22 mouse cellular contexts compared by ENCODE assay signal in the genomic region with DNA sequence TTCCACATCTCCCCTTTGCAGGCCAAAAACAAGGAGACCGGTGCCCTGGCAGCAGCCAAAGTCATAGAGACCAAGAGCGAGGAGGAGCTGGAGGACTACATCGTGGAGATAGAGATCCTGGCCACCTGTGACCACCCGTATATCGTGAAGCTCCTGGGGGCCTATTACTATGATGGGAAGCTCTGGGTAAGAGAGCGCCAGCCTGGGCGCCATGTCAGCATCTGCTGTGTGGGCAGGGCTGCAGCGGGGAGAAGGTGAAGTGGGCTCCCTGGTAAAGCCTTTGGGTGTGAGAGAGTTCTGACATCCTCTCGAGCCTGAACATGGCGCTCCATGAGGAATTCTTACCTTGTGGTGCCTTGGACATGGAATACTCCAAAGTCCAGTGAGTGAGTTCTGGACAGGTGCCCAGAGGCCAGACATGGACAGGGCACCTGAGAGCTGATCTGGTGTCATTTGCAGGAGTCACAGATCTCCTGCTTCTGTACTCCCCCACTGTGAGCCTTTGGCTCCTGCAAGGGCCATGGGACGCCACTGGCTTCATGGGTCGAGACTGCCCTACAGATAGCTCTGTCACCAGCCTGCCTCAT. TPM values are rescaled to one million over a fixed set of nuclear protein-coding genes. Genes with fewer than 3 reads are reported as not detected.
DNase-seq lines count a peak whose midpoint lies in the region; ATAC-seq and TF ChIP-seq lines count a peak whose summit lies in the region.
"Had no signal": no experiment of that assay in that cellular context is flagged by ENCODE, and none has a peak within 500 bp of the region (broad histone marks: within the 10 kb centered on the region; RNA-seq: fewer than 3 reads in every experiment).

No protein-coding gene starts in this region.

- no peak for TF ChIP-seq EP300 in heart, adult 2 months (IDR thresholded peaks at IDR 0.05; ENCODE audit: insufficient read depth, low read depth, low read length)

- no peaks in the 10 kb centered on the region for H3K9me3 ChIP-seq in midbrain, embryonic 10.5 days (replicated peaks)
- no peaks in the 10 kb centered on the region for H3K9me3 ChIP-seq in midbrain, embryonic 13.5 days
- H3K9me3 ChIP-seq in forebrain, embryonic 10.5 days = no peaks in the 10 kb centered on the region
- H3K9me3 ChIP-seq: embryonic facial prominence, embryonic 13.5 days; heart, embryonic 15.5 days; hindbrain, embryonic 12.5 days; kidney, embryonic 15.5 days; limb, embryonic 12.5 days had no signal

- no peak for DNase-seq in heart, adult 2 months
- no peak for DNase-seq in heart, postnatal 10 days
- no peak for DNase-seq in midbrain, embryonic 10.5 days (ENCODE audit: low spot score)
- DNase-seq in left cerebral cortex, adult 11 months (ENCODE audit: low spot score) = no peak
- DNase-seq in forebrain, embryonic 10.5 days (ENCODE audit: extremely low spot score, low spot score) = no peak
- DNase-seq: adrenal gland, adult 2 months; cerebellum, postnatal 10 days; gastrocnemius, adult 2 months; heart, adult 18-20 months; lung, adult 2 months; right cerebral cortex, adult 18-20 months had no signal

- no peak for TF ChIP-seq POLR2A in heart, adult 2 months (IDR thresholded peaks at IDR 0.05; ENCODE audit: insufficient read depth, low read depth, low read length)
- no peak for TF ChIP-seq POLR2A in bone marrow, adult 2 months (IDR thresholded peaks at IDR 0.05; ENCODE audit: borderline replicate concordance, control insufficient read depth, low read depth, low read length)

- no peak for ATAC-seq in midbrain, embryonic 13.5 days
- ATAC-seq: forebrain, embryonic 16.5 days had no signal

- peak overlapping the region; percentile 49 for H3K27ac ChIP-seq in heart, adult 2 months
- 0 out of 2 replicates have a peak overlapping the region, but pooled peaks have one; percentile 4 for H3K27ac ChIP-seq in midbrain, embryonic 10.5 days (replicated peaks)
- no peak overlapping the region for H3K27ac ChIP-seq in midbrain, embryonic 13.5 days
- H3K27ac ChIP-seq in bone marrow, adult 2 months (ENCODE audit: control insufficient read depth, insufficient read depth, low read depth, low read length, poor library complexity) = peak overlapping the region; percentile 20
- H3K27ac ChIP-seq in macrophage = peak overlapping the region; percentile 54
- no peak overlapping the region for H3K27ac ChIP-seq in forebrain, embryonic 10.5 days
- H3K27ac ChIP-seq: embryonic facial prominence, embryonic 13.5 days; heart, embryonic 15.5 days; hindbrain, embryonic 12.5 days; kidney, embryonic 15.5 days; limb, embryonic 12.5 days had no signal

- H3K4me1 ChIP-seq in heart, adult 2 months (ENCODE audit: control insufficient read depth, insufficient read depth, low read length) = peaks cover 36% of the 10 kb centered on the region
- peaks cover 28% of the 10 kb centered on the region for H3K4me1 ChIP-seq in midbrain, embryonic 10.5 days
- H3K4me1 ChIP-seq in midbrain, embryonic 13.5 days (replicated peaks) = peaks cover 25% of the 10 kb centered on the region
- peaks cover 22% of the 10 kb centered on the region for H3K4me1 ChIP-seq in bone marrow, adult 2 months (ENCODE audit: control insufficient read depth, insufficient read depth, low read length)
- H3K4me1 ChIP-seq in forebrain, embryonic 10.5 days = peaks cover 38% of the 10 kb centered on the region

- H3K79me2 ChIP-seq in heart, adult 2 months (replicated peaks; ENCODE audit: control insufficient read depth, insufficient read depth, low read length) = no peaks in the 10 kb centered on the region
- peaks cover 70% of the 10 kb centered on the region for H3K79me2 ChIP-seq in macrophage (ENCODE audit: inconsistent target)

- no peaks in the 10 kb centered on the region for H3K36me3 ChIP-seq in heart, adult 2 months (ENCODE audit: control insufficient read depth, insufficient read depth, low read length)
- H3K36me3 ChIP-seq in midbrain, embryonic 10.5 days = no peaks in the 10 kb centered on the region
- H3K36me3 ChIP-seq in midbrain, embryonic 13.5 days = no peaks in the 10 kb centered on the region
- H3K36me3 ChIP-seq in macrophage (ENCODE audit: inconsistent target) = no peaks in the 10 kb centered on the region
- no peaks in the 10 kb centered on the region for H3K36me3 ChIP-seq in forebrain, embryonic 10.5 days (replicated peaks)
- H3K36me3 ChIP-seq: embryonic facial prominence, embryonic 13.5 days; heart, embryonic 15.5 days; hindbrain, embryonic 12.5 days; kidney, embryonic 15.5 days; limb, embryonic 12.5 days had no signal

- H3K4me3 ChIP-seq in heart, adult 2 months = no peak overlapping the region
- H3K4me3 ChIP-seq in midbrain, embryonic 10.5 days = no peak overlapping the region
- no peak overlapping the region for H3K4me3 ChIP-seq in midbrain, embryonic 13.5 days (replicated peaks)
- H3K4me3 ChIP-seq in bone marrow, adult 2 months (replicated peaks; ENCODE audit: control insufficient read depth, low read depth, low read length) = no peak overlapping the region
- H3K4me3 ChIP-seq in macrophage (ENCODE audit: inconsistent target) = no peak overlapping the region
- H3K4me3 ChIP-seq in forebrain, embryonic 10.5 days = no peak overlapping the region
- H3K4me3 ChIP-seq: embryonic facial prominence, embryonic 13.5 days; gastrocnemius, adult 2 months; heart, embryonic 15.5 days; hindbrain, embryonic 12.5 days; kidney, embryonic 15.5 days; limb, embryonic 12.5 days had no signal

- TF ChIP-seq CTCF in heart, adult 2 months (IDR thresholded peaks at IDR 0.05) = no peak
- TF ChIP-seq CTCF in bone marrow, adult 2 months (IDR thresholded peaks at IDR 0.05; ENCODE audit: control insufficient read depth, insufficient read depth, low read length) = no peak

- no peaks in the 10 kb centered on the region for H3K27me3 ChIP-seq in heart, adult 2 months (ENCODE audit: control insufficient read depth, insufficient read depth, low read length)
- no peaks in the 10 kb centered on the region for H3K27me3 ChIP-seq in midbrain, embryonic 10.5 days (ENCODE audit: low read depth, poor library complexity, severe bottlenecking)
- no peaks in the 10 kb centered on the region for H3K27me3 ChIP-seq in midbrain, embryonic 13.5 days
- no peaks in the 10 kb centered on the region for H3K27me3 ChIP-seq in forebrain, embryonic 10.5 days (ENCODE audit: poor library complexity, severe bottlenecking)
- H3K27me3 ChIP-seq: embryonic facial prominence, embryonic 13.5 days; heart, embryonic 15.5 days; hindbrain, embryonic 12.5 days; kidney, embryonic 15.5 days; limb, embryonic 12.5 days had no signal

- no peak overlapping the region for H3K4me2 ChIP-seq in midbrain, embryonic 13.5 days (replicated peaks)
- H3K4me2 ChIP-seq: embryonic facial prominence, embryonic 13.5 days; heart, embryonic 15.5 days; hindbrain, embryonic 12.5 days; kidney, embryonic 15.5 days; limb, embryonic 12.5 days had no signal

- intact Hi-C loops in heart, adult 2 months (cut with DNase I) = loop anchor here (2.0 kb wide), 1 partner anchor 16 kb away; no protein-coding TSS in a partner anchor
- intact Hi-C loops in heart, postnatal 10 days (cut with DNase I) = no loop called here

- H3K9ac ChIP-seq in heart, adult 2 months (ENCODE audit: low read depth, low read length) = no peak overlapping the region
- no peak overlapping the region for H3K9ac ChIP-seq in midbrain, embryonic 13.5 days (replicated peaks)
- H3K9ac ChIP-seq: embryonic facial prominence, embryonic 13.5 days; heart, embryonic 15.5 days; hindbrain, embryonic 12.5 days; kidney, embryonic 15.5 days; limb, embryonic 12.5 days had no signal

- WGBS in heart, adult 2 months = 85% methylated on average over 12 of the region's 12 CpGs
- 92% methylated on average over 12 of the region's 12 CpGs for WGBS in midbrain, embryonic 10.5 days
- 91% methylated on average over 12 of the region's 12 CpGs for WGBS in midbrain, embryonic 13.5 days
- 68% methylated on average over 12 of the region's 12 CpGs for WGBS in bone marrow, adult 2 months
- 81% methylated on average over 12 of the region's 12 CpGs for WGBS in macrophage (ENCODE audit: missing documents)
- WGBS in forebrain, embryonic 10.5 days = 89% methylated on average over 12 of the region's 12 CpGs

RNA-seq across cellular contexts. Expression of a gene that starts 22.1 kb away (rescaled TPM):
- total RNA-seq in heart, adult 2 months (2021) = 10 to 100 TPM in 1 of 2 experiments, 1 to 10 TPM in 1; 9.2 to 10.1 TPM
- polyA plus RNA-seq in heart, adult 2 months (2012; rRNA removed) = 8.4 and 9.8 TPM in 2 replicates
- total RNA-seq in heart, postnatal 10 days (2021) = 10 to 100 TPM; 13.9 to 16.7 TPM
- polyA plus RNA-seq in midbrain, embryonic 10.5 days (2016; fragmentation: Nextera tagmentation; extraction: Ambion mirVana) = 1.5 and 2.1 TPM in 2 replicates
- 1.1 and 2.3 TPM in 2 replicates for polyA plus RNA-seq in midbrain, embryonic 13.5 days (2015; fragmentation: Nextera tagmentation; extraction: Ambion mirVana)
- 17.6 and 23.9 TPM in 2 replicates for polyA plus RNA-seq in bone marrow, adult 2 months (2011; ENCODE audit: insufficient read depth, insufficient read length, low replicate concordance, missing spikeins)
- total RNA-seq in macrophage (2018; cell fraction: chromatin; rRNA removed) = 100 to 1,000 TPM in 1 of 26 experiments, 10 to 100 TPM in 24, 1 to 10 TPM in 1; 6.6 to 115 (median 23.7) TPM
- 10 to 100 TPM in 24 of 26 experiments, 1 to 10 TPM in 2; 9.2 to 19.3 (median 16.1) TPM for total RNA-seq in macrophage (2018; cell fraction: cytosol; rRNA removed)
- total RNA-seq in macrophage (2018; cell fraction: nucleus; rRNA removed) = 10 to 100 TPM in 25 of 26 experiments, 1 to 10 TPM in 1; 9.8 to 41.0 (median 20.4) TPM
- 15.5 to 19.3 TPM (median 18.5 TPM) in 3 replicates for polyA plus RNA-seq in macrophage (2018)
- 2.0 and 2.3 TPM in 2 replicates for polyA plus RNA-seq in forebrain, embryonic 10.5 days (2016; fragmentation: Nextera tagmentation; extraction: Ambion mirVana)

RNA-seq across cellular contexts. Expression of a gene that starts 23.3 kb away (rescaled TPM):
- total RNA-seq in heart, adult 2 months (2021) = not detected
- polyA plus RNA-seq in heart, adult 2 months (2012; rRNA removed) = not detected in 2 replicates
- under 1 TPM in 1 of 2 experiments, not detected in 1; 0.69 TPM for total RNA-seq in heart, postnatal 10 days (2021)
- 0.32 TPM in 1 of 2 replicates, not detected in the other for polyA plus RNA-seq in midbrain, embryonic 10.5 days (2016; fragmentation: Nextera tagmentation; extraction: Ambion mirVana)
- polyA plus RNA-seq in midbrain, embryonic 13.5 days (2015; fragmentation: Nextera tagmentation; extraction: Ambion mirVana) = 0.35 TPM in 1 of 2 replicates, not detected in the other
- polyA plus RNA-seq in bone marrow, adult 2 months (2011; ENCODE audit: insufficient read depth, insufficient read length, low replicate concordance, missing spikeins) = not detected in 2 replicates
- not detected for total RNA-seq in macrophage (2018; cell fraction: chromatin; rRNA removed)
- total RNA-seq in macrophage (2018; cell fraction: cytosol; rRNA removed) = under 1 TPM in 5 of 26 experiments, not detected in 21; 0.22 to 0.54 (median 0.29) TPM
- 1 to 10 TPM in 1 of 26 experiments, not detected in 25; 1.3 TPM for total RNA-seq in macrophage (2018; cell fraction: nucleus; rRNA removed)
- polyA plus RNA-seq in macrophage (2018) = not detected in 3 replicates
- polyA plus RNA-seq in forebrain, embryonic 10.5 days (2016; fragmentation: Nextera tagmentation; extraction: Ambion mirVana) = 0.21 and 0.25 TPM in 2 replicates
- total RNA-seq: left cerebral cortex, postnatal 10 days had no signal
- polyA plus RNA-seq: adrenal gland, adult 2 months; embryonic facial prominence, embryonic 13.5 days; forebrain, embryonic 16.5 days; hindbrain, embryonic 12.5 days; large intestine, adult 2 months; lung, adult 2 months had no signal

Comparison
In these comparisons a context has a peak if more than half of its experiments do, and no peak if none do; other contexts are left out.
1. H3K27ac ChIP-seq: peak in heart, adult 2 months (single experiment), midbrain, embryonic 10.5 days (single experiment), bone marrow, adult 2 months (single experiment) and macrophage (single experiment); none in midbrain, embryonic 13.5 days (single experiment) and forebrain, embryonic 10.5 days (single experiment).